Mouse (Mus musculus): ENCODE data around the gene Islr.

GRCm38 (mm10) chr9:58218539-58218938, 14.4 kb upstream of the Islr start:
- TF ChIP-seq CTCF (conservative IDR thresholded peaks at IDR 0.05; ENCODE audit: low read length) (no peak), NANOG (IDR thresholded peaks at IDR 0.05; ENCODE audit: borderline replicate concordance, low read length) (no peak), POU5F1 (IDR thresholded peaks at IDR 0.05; ENCODE audit: borderline replicate concordance, low read length) (no peak)
